Mouse (Mus musculus) G1E (cell line): ENCODE measurements around the gene Ccdc7a.
"Not testable (repeated sequence)": the region's sequence is repeated elsewhere in the genome, so short reads cannot be mapped to it uniquely, and the experiment has no call there.

ENCODE experiments used
- CTCF ChIP-seq: IDR thresholded peaks from 2 replicates; pipeline ENCODE4 v1.5.1; 2012; ENCODE audit warnings: low read depth, low read length, inconsistent platforms, mixed read lengths
- GATA1 ChIP-seq: IDR thresholded peaks from 2 replicates; pipeline ENCODE4 v1.6.1; 2012; ENCODE audit warnings: borderline replicate concordance, low read length, inconsistent platforms, mixed read lengths
- GATA2 ChIP-seq: IDR thresholded peaks from 2 replicates; pipeline ENCODE4 v1.6.1; 2012; ENCODE audit warnings: low read depth, low read length, inconsistent platforms, borderline replicate concordance
- POLR2AphosphoS5 ChIP-seq: IDR thresholded peaks from 2 replicates; pipeline ENCODE4 v1.6.1; 2012; ENCODE audit warnings: low read depth, low read length, inconsistent platforms; ENCODE audit not compliant: insufficient replicate concordance
- TAL1 ChIP-seq: conservative IDR thresholded peaks from 2 replicates; pipeline ENCODE4 v1.6.1; 2012; ENCODE audit warnings: low read depth, low read length, inconsistent platforms, mixed read lengths

- TF ChIP-seq CTCF, GATA1, POLR2AphosphoS5, TAL1, GATA2: not testable (repeated sequence)
These were observed 116.4 kb downstream of the Ccdc7a start for GRCm38 (mm10) chr8:128948941-128949340.
